Mouse (Mus musculus) neural tube, embryonic 11.5 days (tissue): ENCODE measurements around the gene Tgm2. TPM values are rescaled to one million over a fixed set of nuclear protein-coding genes. Genes with fewer than 3 reads are reported as not detected.

Experiments used
- ATAC-seq: fragments of 200-750 bp; cut with Nextera tagmentation; 2 replicates; pipeline ENCODE4 v1.8.0; 2017; ENCODE audit warnings: moderate number of reproducible peaks, mild to moderate bottlenecking, moderate TSS enrichment, moderate library complexity; ENCODE audit not compliant: insufficient read depth, low FRiP score, low TSS enrichment
- DNase-seq: peaks from one replicate; pipeline ENCODE4 v3.0.0-alpha.2; 2015; ENCODE audit warnings: low spot score
- H3K27ac ChIP-seq: fragments of 300-500 bp; sonication (generic); 2 replicates; pipeline ENCODE4 v1.5.1; 2014; ENCODE audit warnings: low read depth, mild to moderate bottlenecking, low read length
- H3K27me3 ChIP-seq: fragments of 300-500 bp; sonication (generic); 2 replicates; pipeline ENCODE4 v1.6.1; 2014; ENCODE audit warnings: mild to moderate bottlenecking, low read length, mixed read lengths; ENCODE audit not compliant: control insufficient read depth, insufficient read depth
- H3K36me3 ChIP-seq: fragments of 300-500 bp; sonication (generic); 2 replicates; pipeline ENCODE4 v1.6.1; 2014; ENCODE audit warnings: mild to moderate bottlenecking, low read length, moderate library complexity, mixed read lengths; ENCODE audit not compliant: control insufficient read depth, insufficient read depth
- H3K4me1 ChIP-seq: fragments of 300-500 bp; sonication (generic); 2 replicates; pipeline ENCODE4 v1.6.1; 2014; ENCODE audit warnings: low read length, mixed read lengths; ENCODE audit not compliant: control insufficient read depth, insufficient read depth
- H3K4me2 ChIP-seq: fragments of 300-500 bp; sonication (generic); 2 replicates; pipeline ENCODE4 v1.6.1; 2014; ENCODE audit warnings: low read depth, mild to moderate bottlenecking, moderate library complexity
- H3K4me3 ChIP-seq: fragments of 300-500 bp; sonication (generic); 2 replicates; pipeline ENCODE4 v1.5.1; 2014; ENCODE audit warnings: low read depth, low read length
- H3K9ac ChIP-seq: fragments of 300-500 bp; sonication (generic); 2 replicates; pipeline ENCODE4 v1.6.1; 2014; ENCODE audit warnings: mild to moderate bottlenecking, low read length
- H3K9me3 ChIP-seq: fragments of 300-500 bp; sonication (generic); 2 replicates; pipeline ENCODE4 v1.6.1; 2016; ENCODE audit warnings: low read length; ENCODE audit not compliant: control insufficient read depth
- WGBS: fragments of 180-500 bp; shearing (Covaris S2); extraction: QIAGEN DNeasy Blood & Tissue Kit; methylation state at CpG from one replicate; pipeline ENCODE4 v1.1.7; 2014; 5-methylcytosine and 5-hydroxymethylcytosine counted together
- polyA plus RNA-seq: library from polyadenylated mRNA; unstranded; fragments of >200 nt; fragmentation: Nextera tagmentation; extraction: Ambion mirVana; gene quantifications from 2 replicates; pipeline ENCODE4 v1.2.1, GENCODE M21; 2014

Gene Tgm2
- polyA plus RNA-seq, 1 experiment from 2014 or later = 5.3 TPM

DNA sequence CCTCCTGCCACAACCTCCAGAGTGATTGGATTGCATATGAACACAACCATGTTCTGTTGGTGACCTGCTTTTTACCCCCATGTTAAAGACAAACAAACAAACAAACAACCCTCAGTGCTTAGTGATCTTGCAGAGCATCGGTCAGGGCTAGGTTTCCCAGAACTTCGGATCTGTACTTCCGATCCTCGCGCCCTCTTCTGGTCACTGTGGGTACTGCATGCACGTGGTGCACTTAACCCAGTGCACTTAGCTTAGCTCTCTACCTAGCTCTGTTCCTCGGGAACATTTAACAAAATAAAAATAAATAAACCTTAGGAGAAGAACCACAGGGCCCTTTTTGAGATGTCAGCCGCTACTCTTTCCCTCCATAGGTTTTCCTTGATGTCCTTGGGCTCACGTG, 34.6 kb upstream of the Tgm2 start:
- no peak for ATAC-seq
- no peak overlapping the region for H3K9ac ChIP-seq
- no peak overlapping the region for H3K4me2 ChIP-seq
- H3K4me1 ChIP-seq = peaks cover 5% of the 10 kb centered on the region; the same call in 1 of the 2 replicates
- no peak overlapping the region for H3K4me3 ChIP-seq
- H3K27me3 ChIP-seq = no peaks in the 10 kb centered on the region
- no peaks in the 10 kb centered on the region for H3K9me3 ChIP-seq
- H3K27ac ChIP-seq = no peak overlapping the region
- DNase-seq = peak; percentile 61
- no peaks in the 10 kb centered on the region for H3K36me3 ChIP-seq
- WGBS = 40% methylated on average over 9 of the region's 9 CpGs

DNA sequence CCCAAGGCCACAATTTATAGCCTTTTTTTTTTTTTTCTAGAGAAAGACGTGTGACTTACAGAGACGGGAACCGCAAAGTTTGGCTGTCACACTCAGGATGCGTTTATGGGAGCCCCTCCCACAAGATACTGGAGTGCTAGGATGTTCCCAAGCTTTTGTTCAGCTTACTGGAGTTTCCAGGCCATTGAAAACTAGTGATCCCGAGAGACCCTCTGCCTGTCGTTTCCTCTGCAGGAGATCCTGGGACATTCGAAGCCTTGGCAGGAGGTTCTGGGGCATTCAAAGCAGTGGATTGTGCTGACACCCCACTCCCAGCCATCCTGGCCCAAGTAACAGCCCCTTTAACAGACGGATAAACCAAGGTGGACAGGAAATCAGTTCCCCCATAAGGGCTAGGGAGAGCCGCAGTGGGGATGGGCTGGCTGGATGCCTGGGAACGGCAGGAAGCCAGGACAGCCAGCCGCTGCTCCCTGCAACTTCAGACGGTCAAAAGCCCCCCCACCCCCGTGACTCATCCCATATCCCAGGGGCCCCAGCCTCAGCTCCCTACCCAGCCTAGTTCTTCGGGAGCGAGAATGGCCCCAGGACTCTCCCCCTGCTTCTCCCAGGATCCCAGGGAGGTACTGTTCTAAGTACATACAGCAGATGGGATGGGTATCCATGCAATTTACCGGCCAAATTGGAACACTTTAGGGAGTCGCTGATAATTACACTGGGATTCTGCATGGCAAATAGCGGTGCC, 33.3 kb upstream of the Tgm2 start:
- H3K4me2 ChIP-seq = peak overlapping the region; percentile 45
- H3K9ac ChIP-seq = no peak overlapping the region
- ATAC-seq (no peak), DNase-seq (no peak)
- H3K27ac ChIP-seq = no peak overlapping the region
- 20% methylated on average over 18 of the region's 18 CpGs for WGBS
- H3K4me3 ChIP-seq = peak overlapping the region; percentile 23; the same call in 1 of the 2 replicates
- H3K4me1 ChIP-seq = peaks cover 5% of the 10 kb centered on the region; the same call in 1 of the 2 replicates
- H3K9me3 ChIP-seq = no peaks in the 10 kb centered on the region
- H3K36me3 ChIP-seq = no peaks in the 10 kb centered on the region
- no peaks in the 10 kb centered on the region for H3K27me3 ChIP-seq

DNA sequence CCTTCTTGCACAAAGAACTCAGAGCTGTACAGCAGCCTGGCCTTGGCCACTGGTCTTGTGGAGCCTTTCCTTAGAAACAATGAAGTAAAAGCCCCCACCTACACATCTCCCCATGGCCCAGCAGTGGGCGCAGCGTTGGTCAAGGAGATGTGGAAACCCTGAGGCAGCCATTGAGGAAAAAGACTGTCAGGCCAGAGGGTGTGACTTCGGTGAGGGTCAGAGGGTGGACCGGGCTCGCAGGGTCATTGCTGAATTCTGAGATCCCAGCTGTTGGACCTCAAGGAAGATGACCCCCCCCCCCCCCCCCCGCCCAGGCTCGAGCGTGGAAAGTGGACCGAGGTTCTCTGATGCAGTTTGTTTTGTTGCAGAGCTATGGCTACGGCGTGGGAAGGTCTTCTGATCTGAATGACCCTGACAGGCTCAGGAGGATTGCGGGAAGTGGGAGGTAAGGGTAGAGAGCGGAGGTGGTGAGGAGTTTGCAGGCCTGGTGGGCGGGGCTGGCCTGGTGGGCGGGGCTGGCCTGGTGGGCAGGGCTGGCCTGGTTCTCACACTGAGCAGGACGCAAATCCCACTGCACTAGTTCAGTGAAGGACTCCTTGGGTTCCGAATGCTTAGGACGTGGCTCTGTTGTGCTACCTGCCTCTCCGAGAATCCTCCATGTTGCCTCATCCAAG, 32.6 kb upstream of the Tgm2 start:
- WGBS = 8% methylated on average over 18 of the region's 19 CpGs
- no peaks in the 10 kb centered on the region for H3K9me3 ChIP-seq
- no peak overlapping the region for H3K27ac ChIP-seq
- H3K4me1 ChIP-seq = peaks cover 5% of the 10 kb centered on the region; the same call in 1 of the 2 replicates
- no peak overlapping the region for H3K9ac ChIP-seq
- no peaks in the 10 kb centered on the region for H3K36me3 ChIP-seq
- ATAC-seq (peak; percentile 73; the same call in 1 of the 2 replicates), DNase-seq (peak; percentile 79)
- peak overlapping the region; percentile 45 for H3K4me2 ChIP-seq
- H3K27me3 ChIP-seq = no peaks in the 10 kb centered on the region
- H3K4me3 ChIP-seq = peak overlapping the region; percentile 23

DNA sequence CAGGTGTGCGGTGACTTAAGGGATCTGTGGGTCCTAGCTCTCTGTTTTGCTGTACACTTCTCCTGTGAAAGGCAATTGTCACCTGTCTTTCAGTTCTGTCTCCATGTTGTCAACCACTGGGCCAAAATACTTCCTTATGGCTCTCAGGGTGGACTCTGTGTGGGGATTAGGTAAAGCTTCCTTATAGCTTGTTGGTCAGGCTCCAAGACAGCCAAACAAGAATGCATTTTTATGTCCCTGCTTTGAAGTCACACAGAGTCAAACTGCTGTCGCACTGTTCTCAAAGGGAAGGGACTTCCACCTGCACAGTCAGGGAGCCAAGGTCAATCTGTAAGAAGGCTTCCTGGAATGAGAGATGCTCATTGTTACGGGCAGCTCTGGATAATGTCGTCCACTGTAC, 31.9 kb upstream of the Tgm2 start:
- no peak overlapping the region for H3K4me2 ChIP-seq
- ATAC-seq (no peak), DNase-seq (no peak)
- H3K27ac ChIP-seq = no peak overlapping the region
- no peak overlapping the region for H3K9ac ChIP-seq
- H3K4me3 ChIP-seq = no peak overlapping the region
- no peaks in the 10 kb centered on the region for H3K9me3 ChIP-seq
- WGBS = 80% methylated on average over 4 of the region's 4 CpGs
- H3K27me3 ChIP-seq = no peaks in the 10 kb centered on the region
- H3K4me1 ChIP-seq = peaks cover 5% of the 10 kb centered on the region; the same call in 1 of the 2 replicates
- H3K36me3 ChIP-seq = no peaks in the 10 kb centered on the region

DNA sequence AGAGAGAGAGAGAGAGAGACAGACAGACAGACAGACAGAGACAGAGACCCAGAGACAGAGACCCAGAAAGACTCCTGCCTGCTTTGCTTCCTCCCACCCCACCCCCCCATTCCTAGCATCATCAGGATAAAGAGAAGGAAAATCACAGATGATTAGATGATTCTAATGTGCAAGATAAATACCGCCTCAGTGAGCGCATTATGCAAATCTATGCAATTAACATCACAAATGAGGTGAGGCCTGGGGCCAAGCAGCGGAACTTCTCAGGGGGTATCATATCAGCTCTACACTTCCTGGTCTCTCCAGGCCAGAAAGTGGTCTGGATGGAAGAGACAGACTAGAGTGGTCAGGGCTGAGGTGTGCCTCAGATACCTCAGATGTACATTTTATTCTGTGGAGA, 31.3 kb upstream of the Tgm2 start:
- Histone ChIP-seq H3K4me1 (peaks cover 5% of the 10 kb centered on the region; the same call in 1 of the 2 replicates), H3K4me2 (no peak overlapping the region), H3K9me3 (no peaks in the 10 kb centered on the region), H3K36me3 (no peaks in the 10 kb centered on the region), H3K27me3 (no peaks in the 10 kb centered on the region), H3K4me3 (no peak overlapping the region), H3K27ac (no peak overlapping the region), H3K9ac (no peak overlapping the region)
- 45% methylated on average over 3 of the region's 3 CpGs for WGBS
- no peak for ATAC-seq
- no peak for DNase-seq

DNA sequence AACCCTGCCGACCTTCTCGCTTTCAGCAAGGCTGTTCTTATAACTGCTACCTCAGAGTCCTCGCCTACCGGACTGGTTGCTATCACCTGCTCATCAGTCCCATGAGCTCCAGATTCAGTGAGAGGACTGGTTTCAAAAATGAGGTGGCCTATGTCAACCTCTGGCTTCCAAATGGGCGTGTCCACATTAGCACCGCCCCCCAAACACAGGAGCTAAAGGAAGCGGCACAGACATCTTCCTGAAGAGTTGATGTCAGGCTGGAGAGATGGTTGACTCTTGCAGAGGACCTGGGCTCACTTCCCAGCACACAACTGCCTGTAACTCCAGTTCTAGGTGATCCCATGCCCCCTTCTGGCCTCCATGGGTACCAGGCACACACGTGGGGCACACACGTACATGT, 30.5 kb upstream of the Tgm2 start:
- 92% methylated on average over 9 of the region's 9 CpGs for WGBS

DNA sequence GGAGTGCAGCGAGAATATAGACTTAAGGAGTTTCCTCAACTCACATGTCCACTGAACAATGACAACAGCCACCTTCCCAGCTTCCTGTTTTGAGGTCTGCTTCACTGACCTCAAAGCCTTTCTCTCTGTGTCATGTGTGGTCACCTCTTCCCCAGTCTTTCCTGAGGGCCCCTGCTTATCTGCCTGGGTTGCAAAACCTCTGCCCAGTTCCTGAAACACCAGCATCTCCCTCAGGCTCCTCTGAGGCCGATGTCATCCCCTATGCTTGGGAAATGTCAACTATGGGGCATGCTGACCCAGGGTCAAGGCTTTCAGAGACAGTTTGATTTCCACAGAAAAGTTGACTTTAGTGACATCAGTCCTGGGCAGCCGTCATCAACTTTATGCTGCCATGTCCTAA, 29.2 kb upstream of the Tgm2 start:
- DNase-seq (no peak), ATAC-seq (no peak)
- Histone ChIP-seq H3K9me3 (no peaks in the 10 kb centered on the region), H3K4me2 (no peak overlapping the region), H3K27me3 (no peaks in the 10 kb centered on the region), H3K4me3 (no peak overlapping the region), H3K27ac (no peak overlapping the region), H3K4me1 (peaks cover 2% of the 10 kb centered on the region; the same call in 1 of the 2 replicates), H3K36me3 (no peaks in the 10 kb centered on the region), H3K9ac (no peak overlapping the region)
- WGBS = 77% methylated on average over 3 of the region's 3 CpGs

More for the DNA sequence above, 30.5 kb upstream of the Tgm2 start:
- H3K27me3 ChIP-seq = no peaks in the 10 kb centered on the region
- ATAC-seq (no peak), DNase-seq (no peak)
- peaks cover 2% of the 10 kb centered on the region; the same call in 1 of the 2 replicates for H3K4me1 ChIP-seq
- H3K4me2 ChIP-seq = no peak overlapping the region
- H3K9ac ChIP-seq = no peak overlapping the region
- no peaks in the 10 kb centered on the region for H3K9me3 ChIP-seq
- no peak overlapping the region for H3K4me3 ChIP-seq
- H3K27ac ChIP-seq = no peak overlapping the region
- no peaks in the 10 kb centered on the region for H3K36me3 ChIP-seq

DNA sequence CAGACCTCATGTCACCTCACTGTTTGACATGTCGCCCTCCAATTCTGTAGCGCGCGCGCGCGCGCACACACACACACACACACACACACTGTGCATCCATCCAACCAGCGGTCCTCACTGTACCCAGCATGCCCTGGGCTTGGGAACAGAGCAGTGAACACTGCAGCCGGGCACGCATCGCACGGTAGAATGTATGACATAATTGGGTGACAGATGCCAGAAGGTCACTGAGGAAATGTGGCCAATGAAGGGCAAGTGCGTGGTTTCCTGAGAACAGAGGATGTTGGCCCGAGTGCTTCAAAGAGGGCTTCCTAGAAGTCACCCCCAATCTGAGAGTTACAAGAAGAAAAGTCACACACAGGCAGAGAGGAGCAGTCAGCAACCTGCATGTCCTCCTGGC, 28.7 kb upstream of the Tgm2 start:
- H3K4me3 ChIP-seq = no peak overlapping the region
- 92% methylated on average over 15 of the region's 15 CpGs for WGBS

More for the DNA sequence above, 28.7 kb upstream of the Tgm2 start:
- no peak for DNase-seq
- no peaks in the 10 kb centered on the region for H3K36me3 ChIP-seq
- peaks cover 2% of the 10 kb centered on the region; the same call in 1 of the 2 replicates for H3K4me1 ChIP-seq
- no peak overlapping the region for H3K27ac ChIP-seq
- no peaks in the 10 kb centered on the region for H3K27me3 ChIP-seq
- no peak overlapping the region for H3K4me2 ChIP-seq
- H3K9ac ChIP-seq = no peak overlapping the region
- H3K9me3 ChIP-seq = no peaks in the 10 kb centered on the region
- no peak for ATAC-seq
